Mouse (Mus musculus): ENCODE measurements around the gene Thrsp. TPM values are rescaled to one million over a fixed set of nuclear protein-coding genes. Genes with fewer than 3 reads are reported as not detected.
A peak's percentile ranks its signal among the peaks of the same experiment; 100 is the strongest.

Thrsp gene
- polyA plus RNA-seq, 1 experiment, result not detected

DNA sequence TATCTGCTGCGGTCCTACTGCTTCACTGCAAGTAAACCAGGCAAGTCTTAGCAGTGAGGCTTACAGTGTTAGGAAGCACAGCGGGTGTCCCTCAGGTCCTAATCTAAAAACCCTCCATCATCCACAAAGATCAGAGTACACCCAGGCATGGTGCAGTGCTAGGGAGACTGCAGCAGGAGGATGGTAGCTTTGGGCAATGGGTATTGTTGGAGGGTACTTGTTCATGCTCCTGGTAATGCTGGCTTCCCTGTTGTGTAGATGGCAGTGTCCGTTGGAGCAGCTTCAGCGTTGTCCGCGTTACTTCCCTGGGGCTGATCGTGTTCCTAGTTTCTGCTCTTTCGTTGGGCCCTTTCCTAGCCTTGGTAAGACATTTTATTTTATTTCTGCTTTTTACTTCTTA is 34.9 kb downstream of the Thrsp start:
- H3K27ac ChIP-seq (ENCODE audit: insufficient read depth, low read depth, low read length), result peak overlapping the region; percentile 89
- no peak overlapping the region for H3K4me3 ChIP-seq (ENCODE audit: insufficient read depth, low read length)
- TF ChIP-seq POLR2A (IDR thresholded peaks at IDR 0.05; ENCODE audit: borderline replicate concordance, low read depth, low read length) (no peak), CTCF (IDR thresholded peaks at IDR 0.05; ENCODE audit: low read depth, low read length) (no peak)
- peaks cover 52% of the 10 kb centered on the region for H3K4me1 ChIP-seq (ENCODE audit: control insufficient read depth, insufficient read depth, low read length)

DNA sequence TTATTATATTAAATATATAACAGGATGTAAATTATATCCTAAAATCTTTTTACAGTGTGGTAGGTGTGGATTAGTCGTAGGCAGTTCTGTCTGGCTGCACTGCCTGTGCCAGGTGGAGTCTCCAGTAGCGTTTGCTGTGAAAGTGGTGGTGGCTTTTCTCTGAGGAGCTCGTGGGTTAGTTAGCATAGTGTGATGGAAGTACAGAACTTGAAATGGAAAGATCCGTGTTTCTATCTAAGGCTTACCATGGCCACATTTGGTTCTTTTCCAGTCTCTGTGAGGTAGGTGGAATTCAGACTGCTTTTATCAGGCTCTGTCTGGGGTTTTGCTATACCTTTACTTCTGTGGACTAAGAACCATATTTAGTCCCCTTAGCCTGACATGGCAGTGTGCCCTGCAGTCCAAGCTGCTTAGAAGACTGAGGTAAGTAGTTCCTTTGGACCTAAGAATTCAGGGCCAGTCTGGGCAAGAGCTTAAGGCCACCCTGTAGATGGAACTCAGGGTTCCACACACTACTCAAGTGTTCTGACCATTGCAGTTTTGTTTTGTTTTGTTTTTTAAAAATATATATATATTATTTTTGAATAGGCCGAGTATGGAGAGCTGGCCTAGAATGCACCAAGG is 36.9 kb downstream of the Thrsp start:
- no peak overlapping the region for H3K27ac ChIP-seq (ENCODE audit: insufficient read depth, low read depth, low read length)
- H3K4me1 ChIP-seq (ENCODE audit: control insufficient read depth, insufficient read depth, low read length), result peaks cover 42% of the 10 kb centered on the region
- TF ChIP-seq CTCF (IDR thresholded peaks at IDR 0.05; ENCODE audit: low read depth, low read length) (no peak), POLR2A (IDR thresholded peaks at IDR 0.05; ENCODE audit: borderline replicate concordance, low read depth, low read length) (no peak)
- H3K4me3 ChIP-seq (ENCODE audit: insufficient read depth, low read length), result no peak overlapping the region

DNA sequence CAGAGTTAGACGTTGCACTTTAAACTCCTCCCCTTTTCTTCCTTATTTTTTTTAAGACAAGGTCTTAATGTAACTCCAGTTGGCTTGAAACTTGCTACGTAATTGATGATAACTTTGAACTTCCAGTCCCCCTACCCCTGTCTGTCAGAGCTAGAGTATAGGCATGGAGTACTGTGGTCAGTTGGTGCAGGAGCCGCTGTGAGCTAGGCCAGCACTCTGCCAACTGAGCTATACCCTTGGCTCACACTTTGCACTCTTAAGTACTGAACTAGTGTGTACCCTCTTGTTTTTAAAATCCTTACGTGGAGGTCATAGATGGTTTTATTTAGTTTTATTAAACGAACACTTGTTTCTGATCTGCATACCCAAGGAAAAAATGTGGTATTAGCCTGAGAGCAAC is 38.2 kb downstream of the Thrsp start:
- no peak for TF ChIP-seq CTCF (IDR thresholded peaks at IDR 0.05; ENCODE audit: low read depth, low read length)
- TF ChIP-seq POLR2A (IDR thresholded peaks at IDR 0.05; ENCODE audit: borderline replicate concordance, low read depth, low read length), result no peak
- peaks cover 42% of the 10 kb centered on the region for H3K4me1 ChIP-seq (ENCODE audit: control insufficient read depth, insufficient read depth, low read length)
- H3K4me3 ChIP-seq (ENCODE audit: insufficient read depth, low read length), result no peak overlapping the region
- no peak overlapping the region for H3K27ac ChIP-seq (ENCODE audit: insufficient read depth, low read depth, low read length)

DNA sequence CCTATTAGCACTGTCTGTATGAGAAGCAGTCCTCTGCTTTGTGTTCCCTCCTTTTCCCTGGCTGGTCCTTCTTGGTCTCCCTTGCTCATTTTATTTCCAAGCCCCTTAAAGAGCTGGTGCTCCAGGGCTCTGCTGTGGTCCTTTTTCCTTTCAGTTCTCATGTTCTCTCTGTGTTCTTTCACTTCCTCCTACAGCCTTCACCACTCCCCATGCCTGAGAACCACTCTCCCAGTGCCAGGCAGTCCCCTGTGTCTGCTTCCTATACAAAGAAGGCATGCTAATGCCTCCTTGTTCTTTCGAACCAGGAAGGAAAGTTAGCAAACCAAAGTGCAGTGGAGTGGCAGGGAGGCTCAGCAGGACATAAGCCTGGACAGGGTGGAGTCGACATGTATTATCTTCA is 41.6 kb downstream of the Thrsp start:
- peak overlapping the region; percentile 6; the same call in 1 of the 2 replicates for H3K4me3 ChIP-seq (ENCODE audit: insufficient read depth, low read length)
- H3K4me1 ChIP-seq (ENCODE audit: control insufficient read depth, insufficient read depth, low read length), result peaks cover 24% of the 10 kb centered on the region
- TF ChIP-seq CTCF (IDR thresholded peaks at IDR 0.05; ENCODE audit: low read depth, low read length) (no peak), POLR2A (IDR thresholded peaks at IDR 0.05; ENCODE audit: borderline replicate concordance, low read depth, low read length) (no peak)
- H3K27ac ChIP-seq (ENCODE audit: insufficient read depth, low read depth, low read length), result peak overlapping the region; percentile 50

DNA sequence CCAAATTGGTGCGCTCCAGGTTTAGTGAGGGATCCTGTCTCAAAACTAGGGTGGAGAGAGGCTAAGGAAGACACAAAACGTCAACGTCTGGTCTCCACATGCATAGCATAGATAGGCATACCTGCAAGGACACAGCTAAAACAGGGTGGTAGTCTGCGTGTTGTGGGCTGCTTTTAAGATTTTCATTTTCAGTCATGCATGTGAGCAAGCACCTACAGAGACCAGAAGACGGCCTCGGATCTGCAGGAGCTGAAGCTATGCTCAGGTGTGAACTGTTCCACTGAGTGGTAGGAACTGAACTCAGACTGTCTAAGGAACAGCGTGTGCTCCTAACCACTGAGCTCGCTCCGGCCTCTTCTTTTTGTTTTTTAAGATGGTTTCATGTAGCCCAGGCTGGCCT is 42.4 kb downstream of the Thrsp start:
- Histone ChIP-seq H3K27ac (ENCODE audit: insufficient read depth, low read depth, low read length) (peak overlapping the region; percentile 4; the same call in 1 of the 2 replicates), H3K4me3 (ENCODE audit: insufficient read depth, low read length) (no peak overlapping the region), H3K4me1 (ENCODE audit: control insufficient read depth, insufficient read depth, low read length) (peaks cover 27% of the 10 kb centered on the region)
- TF ChIP-seq CTCF (IDR thresholded peaks at IDR 0.05; ENCODE audit: low read depth, low read length) (no peak), POLR2A (IDR thresholded peaks at IDR 0.05; ENCODE audit: borderline replicate concordance, low read depth, low read length) (no peak)

DNA sequence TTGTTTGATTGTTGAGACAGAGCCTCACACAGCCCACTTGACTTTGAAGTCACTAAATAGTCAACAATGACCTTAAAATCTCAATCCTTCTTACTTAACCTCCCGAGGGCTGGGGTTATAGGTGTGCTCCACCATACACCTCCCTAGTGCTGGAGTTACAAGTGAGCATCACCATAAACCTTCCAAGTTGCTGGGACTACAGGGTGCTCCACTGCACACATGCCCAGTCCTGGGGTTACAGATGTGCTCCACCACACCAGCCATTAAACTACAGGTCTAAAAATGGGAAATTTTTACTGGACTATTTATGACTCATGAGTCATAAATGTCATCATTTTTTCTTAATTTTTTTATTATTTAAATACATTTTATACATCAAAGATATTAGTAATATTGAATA is 51.6 kb downstream of the Thrsp start:
- TF ChIP-seq CTCF (IDR thresholded peaks at IDR 0.05; ENCODE audit: low read depth, low read length) (no peak), POLR2A (IDR thresholded peaks at IDR 0.05; ENCODE audit: borderline replicate concordance, low read depth, low read length) (no peak)
- H3K4me3 ChIP-seq (ENCODE audit: insufficient read depth, low read length), result no peak overlapping the region
- peaks cover 4% of the 10 kb centered on the region for H3K4me1 ChIP-seq (ENCODE audit: control insufficient read depth, insufficient read depth, low read length)
- no peak overlapping the region for H3K27ac ChIP-seq (ENCODE audit: insufficient read depth, low read depth, low read length)

Other genes starting within 250 kb of the Thrsp start
- gene Usp35, start 85.7 kb downstream of the Thrsp start, polyA plus RNA-seq (2012; ENCODE audit: insufficient read depth, insufficient read length, missing spikeins), result 33.3 and 39.6 TPM in 2 replicates
- 13.4 and 16.3 TPM in 2 replicates for gene Kctd21, start 85.4 kb downstream of the Thrsp start, polyA plus RNA-seq (2012; ENCODE audit: insufficient read depth, insufficient read length, missing spikeins)
- 33.4 and 35.1 TPM in 2 replicates for gene Alg8, start 46.1 kb downstream of the Thrsp start, polyA plus RNA-seq (2012; ENCODE audit: insufficient read depth, insufficient read length, missing spikeins)
- 159 and 174 TPM in 2 replicates for gene Ndufc2, start 17.7 kb downstream of the Thrsp start, polyA plus RNA-seq (2012; ENCODE audit: insufficient read depth, insufficient read length, missing spikeins)
- gene Kctd14, start 33.6 kb upstream of the Thrsp start, polyA plus RNA-seq (2012; ENCODE audit: insufficient read depth, insufficient read length, missing spikeins), result not detected in 2 replicates
- 17.6 and 18.0 TPM in 2 replicates for gene Ints4, start 63.2 kb upstream of the Thrsp start, polyA plus RNA-seq (2012; ENCODE audit: insufficient read depth, insufficient read length, missing spikeins)
- gene Aamdc, start 161.8 kb upstream of the Thrsp start, polyA plus RNA-seq (2012; ENCODE audit: insufficient read depth, insufficient read length, missing spikeins), result 15.9 and 20.6 TPM in 2 replicates
- 23.1 and 31.4 TPM in 2 replicates for gene Rsf1, start 162.2 kb upstream of the Thrsp start, polyA plus RNA-seq (2012; ENCODE audit: insufficient read depth, insufficient read length, missing spikeins)